Mouse (Mus musculus): ENCODE measurements around the gene Tbl2.

DNA sequence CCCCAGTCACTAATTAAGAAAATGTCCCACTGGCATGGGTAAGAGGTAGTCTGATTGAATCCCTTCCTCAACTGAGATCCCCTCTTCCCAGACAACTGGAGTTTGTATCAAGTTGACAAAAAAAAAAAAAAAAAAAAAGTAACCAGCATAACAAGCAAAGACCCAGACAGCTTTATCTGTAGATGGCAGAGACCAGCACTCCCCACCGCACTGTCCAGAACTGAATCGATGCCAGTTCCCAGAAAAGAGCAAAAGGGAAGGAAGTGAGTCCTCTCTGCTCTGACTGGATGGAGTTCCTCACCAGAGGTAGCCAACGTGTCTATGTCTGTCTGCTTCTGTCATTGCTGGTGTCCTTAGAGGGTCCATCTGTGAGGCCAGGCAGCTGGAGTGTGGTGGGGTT, 3.9 kb upstream of the Tbl2 start:
- TF ChIP-seq CTCF (conservative IDR thresholded peaks at IDR 0.05; ENCODE audit: insufficient read depth, insufficient read length, low read depth, low read length) (no peak), POLR2A (IDR thresholded peaks at IDR 0.05; ENCODE audit: low read depth, low read length) (no peak)
